10 mouse cellular contexts compared by ENCODE assay signal in genomic region chr1:59895456-59895855, GRCm38 (mm10). TPM values are rescaled to one million over a fixed set of nuclear protein-coding genes. Genes with fewer than 3 reads are reported as not detected.
DNase-seq lines count a peak whose midpoint lies in the region; ATAC-seq lines count a peak whose summit lies in the region.
"Had no signal": no experiment of that assay in that cellular context is flagged by ENCODE, and none has a peak within 500 bp of the region (broad histone marks: within the 10 kb centered on the region; RNA-seq: fewer than 3 reads in every experiment).

No protein-coding gene starts in this region.

- no peak overlapping the region for H3K9ac ChIP-seq in heart, embryonic 11.5 days (ENCODE audit: low read depth, low read length)
- no peak overlapping the region for H3K9ac ChIP-seq in heart, embryonic 13.5 days
- H3K9ac ChIP-seq: limb, embryonic 15.5 days; stomach, embryonic 15.5 days had no signal

- no peaks in the 10 kb centered on the region for H3K36me3 ChIP-seq in heart, embryonic 11.5 days (ENCODE audit: control insufficient read depth, insufficient read depth, low read length)
- no peaks in the 10 kb centered on the region for H3K36me3 ChIP-seq in heart, embryonic 13.5 days
- H3K36me3 ChIP-seq: limb, embryonic 15.5 days; stomach, embryonic 15.5 days had no signal

- no peak overlapping the region for H3K4me3 ChIP-seq in heart, embryonic 11.5 days (ENCODE audit: low read depth, low read length)
- H3K4me3 ChIP-seq in heart, embryonic 13.5 days, result no peak overlapping the region
- H3K4me3 ChIP-seq: limb, embryonic 15.5 days; stomach, embryonic 15.5 days had no signal

- H3K27me3 ChIP-seq in heart, embryonic 11.5 days (ENCODE audit: control insufficient read depth, insufficient read depth, low read length), result no peaks in the 10 kb centered on the region
- H3K27me3 ChIP-seq in heart, embryonic 13.5 days (replicated peaks), result no peaks in the 10 kb centered on the region
- H3K27me3 ChIP-seq: limb, embryonic 15.5 days; stomach, embryonic 15.5 days had no signal

- H3K27ac ChIP-seq in heart, embryonic 11.5 days (ENCODE audit: low read depth, low read length), result no peak overlapping the region
- H3K27ac ChIP-seq in heart, embryonic 13.5 days (replicated peaks), result peak overlapping the region; percentile 28; the same call in 1 of the 2 replicates
- H3K27ac ChIP-seq: limb, embryonic 15.5 days; stomach, embryonic 15.5 days had no signal

- H3K9me3 ChIP-seq in heart, embryonic 11.5 days (replicated peaks; ENCODE audit: control insufficient read depth, low read length), result no peaks in the 10 kb centered on the region
- no peaks in the 10 kb centered on the region for H3K9me3 ChIP-seq in heart, embryonic 13.5 days
- H3K9me3 ChIP-seq: limb, embryonic 15.5 days; stomach, embryonic 15.5 days had no signal

- DNase-seq in heart, adult 11 months, result peak; percentile 98
- DNase-seq in NIH3T3 (ENCODE audit: low read depth), result peak; percentile 34
- DNase-seq in left cerebral cortex, postnatal 25 days (ENCODE audit: low spot score in 2 of 2), result peak; percentile 34 to 54
- DNase-seq in right cerebral cortex, postnatal 25 days, result peak; percentile 18
- no peak for DNase-seq in cerebellum, postnatal 36 days
- DNase-seq in embryo, embryonic 11 days, result no peak

- no peak overlapping the region for H3K4me2 ChIP-seq in heart, embryonic 11.5 days
- no peak overlapping the region for H3K4me2 ChIP-seq in heart, embryonic 13.5 days
- H3K4me2 ChIP-seq: limb, embryonic 15.5 days; stomach, embryonic 15.5 days had no signal

- intact Hi-C loops in left cerebral cortex, postnatal 25 days (cut with DNase I), result no loop called here

- H3K4me1 ChIP-seq in heart, embryonic 11.5 days (ENCODE audit: control insufficient read depth, insufficient read depth, low read length), result no peaks in the 10 kb centered on the region; the same call in 1 of the 2 replicates
- H3K4me1 ChIP-seq in heart, embryonic 13.5 days, result peaks cover 47% of the 10 kb centered on the region
- H3K4me1 ChIP-seq: limb, embryonic 15.5 days; stomach, embryonic 15.5 days had no signal

- ATAC-seq in heart, embryonic 11.5 days (replicated peaks; ENCODE audit: insufficient number of reproducible peaks, low FRiP score, low TSS enrichment), result no peak
- no peak for ATAC-seq in heart, embryonic 13.5 days (ENCODE audit: extremely low read depth, insufficient number of reproducible peaks, low FRiP score, low TSS enrichment)

- 46% methylated on average over 4 of the region's 4 CpGs for WGBS in heart, embryonic 11.5 days (ENCODE audit: insufficient replicate concordance)
- WGBS in heart, embryonic 13.5 days, result 26% methylated on average over 4 of the region's 4 CpGs

RNA-seq across cellular contexts. Expression of gene Fam117b, which starts 17.4 kb away (rescaled TPM):
- polyA plus RNA-seq in heart, embryonic 11.5 days (2014; fragmentation: Nextera tagmentation; extraction: Ambion mirVana), result 5.3 and 5.9 TPM in 2 replicates
- 3.4 and 3.8 TPM in 2 replicates for polyA plus RNA-seq in heart, embryonic 13.5 days (2015; fragmentation: Nextera tagmentation; extraction: Ambion mirVana)
- total RNA-seq in left cerebral cortex, postnatal 25 days (2021), result 10 to 100 TPM; 51.1 to 51.5 TPM

Comparison
In these comparisons a context has a peak if more than half of its experiments do, and no peak if none do; other contexts are left out.
1. DNase-seq: peak in heart, adult 11 months (single experiment), NIH3T3 (single experiment), left cerebral cortex, postnatal 25 days (2 of 2) and right cerebral cortex, postnatal 25 days (single experiment); none in cerebellum, postnatal 36 days (0 of 2) and embryo, embryonic 11 days (single experiment).